Comparison of ENCODE assay signal across 8 mouse cellular contexts in the genomic region with DNA sequence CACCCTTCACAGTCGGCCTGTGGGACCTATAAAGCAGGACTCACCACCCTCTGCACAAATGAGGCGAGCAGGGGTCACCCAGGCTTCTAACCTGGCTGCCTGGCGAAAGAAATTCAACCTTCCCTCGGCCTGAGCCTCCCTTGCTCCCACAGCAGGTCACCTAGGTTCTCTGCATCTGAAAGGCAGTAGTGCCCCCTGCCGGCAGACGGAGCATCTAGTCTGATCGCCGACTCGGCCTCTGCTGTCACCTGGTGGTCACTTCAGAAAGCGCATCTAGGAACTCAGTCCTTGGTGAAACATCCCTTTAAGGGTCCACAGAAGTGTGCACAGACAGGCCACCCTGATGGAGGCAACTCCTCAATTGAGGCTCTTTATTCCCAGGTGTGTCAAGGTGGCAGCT. TPM values are rescaled to one million over a fixed set of nuclear protein-coding genes. Genes with fewer than 3 reads are reported as not detected.
DNase-seq lines count a peak whose midpoint lies in the region; ATAC-seq and TF ChIP-seq lines count a peak whose summit lies in the region.

No protein-coding gene starts in this region.

- no peaks in the 10 kb centered on the region for H3K36me3 ChIP-seq in heart, embryonic 16.5 days (ENCODE audit: control insufficient read depth, insufficient read depth)
- no peaks in the 10 kb centered on the region for H3K36me3 ChIP-seq in lung, embryonic 15.5 days

- H3K4me2 ChIP-seq in heart, embryonic 16.5 days (ENCODE audit: low read depth, low read length) = no peak overlapping the region
- no peak overlapping the region for H3K4me2 ChIP-seq in lung, embryonic 15.5 days

- DNase-seq in kidney, postnatal 14 days = peak; percentile 82
- peak; percentile 93 for DNase-seq in testis, postnatal 10 days (ENCODE audit: low spot score)

- H3K9ac ChIP-seq in heart, embryonic 16.5 days (ENCODE audit: low read length) = no peak overlapping the region
- H3K9ac ChIP-seq in lung, embryonic 15.5 days = no peak overlapping the region

- H3K4me1 ChIP-seq in bone marrow macrophage, adult 2 months (ENCODE audit: control insufficient read depth, insufficient read depth, low read length) = peaks cover 5% of the 10 kb centered on the region
- peaks cover 3% of the 10 kb centered on the region; the same call in 1 of the 2 replicates for H3K4me1 ChIP-seq in heart, embryonic 16.5 days (ENCODE audit: control insufficient read depth, insufficient read depth, low read length)
- peaks cover 16% of the 10 kb centered on the region for H3K4me1 ChIP-seq in lung, embryonic 15.5 days
- peaks cover 9% of the 10 kb centered on the region; the same call in 1 of the 2 replicates for H3K4me1 ChIP-seq in olfactory bulb, adult 2 months (ENCODE audit: control insufficient read depth, insufficient read depth, low read length)

- no peak for TF ChIP-seq POLR2A in bone marrow macrophage, adult 2 months (IDR thresholded peaks at IDR 0.05; ENCODE audit: borderline replicate concordance, low read depth, low read length)
- no peak for TF ChIP-seq POLR2A in olfactory bulb, adult 2 months (IDR thresholded peaks at IDR 0.05; ENCODE audit: insufficient read depth, low read depth, low read length)

- no peak overlapping the region for H3K4me3 ChIP-seq in bone marrow macrophage, adult 2 months (ENCODE audit: insufficient read depth, low read length)
- no peak overlapping the region for H3K4me3 ChIP-seq in heart, embryonic 16.5 days (ENCODE audit: low read length)
- no peak overlapping the region for H3K4me3 ChIP-seq in lung, embryonic 15.5 days
- no peak overlapping the region for H3K4me3 ChIP-seq in olfactory bulb, adult 2 months (ENCODE audit: insufficient read depth, low read depth, low read length)

- 7% methylated on average over 10 of the region's 10 CpGs for WGBS in heart, embryonic 16.5 days
- WGBS in lung, embryonic 15.5 days = 6% methylated on average over 10 of the region's 10 CpGs
- WGBS in olfactory bulb, adult 2 months = 6% methylated on average over 10 of the region's 10 CpGs

- no peak overlapping the region for H3K27ac ChIP-seq in bone marrow macrophage, adult 2 months (ENCODE audit: insufficient read depth, low read depth, low read length)
- no peak overlapping the region for H3K27ac ChIP-seq in heart, embryonic 16.5 days (ENCODE audit: low read length)
- no peak overlapping the region for H3K27ac ChIP-seq in lung, embryonic 15.5 days
- no peak overlapping the region for H3K27ac ChIP-seq in olfactory bulb, adult 2 months (ENCODE audit: insufficient read depth, low read depth, low read length)

- peaks cover 4% of the 10 kb centered on the region; the same call in 1 of the 2 replicates for H3K27me3 ChIP-seq in heart, embryonic 16.5 days (ENCODE audit: control insufficient read depth, insufficient read depth, low read length)
- no peaks in the 10 kb centered on the region for H3K27me3 ChIP-seq in lung, embryonic 15.5 days

- peak; percentile 99 for TF ChIP-seq CTCF in bone marrow macrophage, adult 2 months (IDR thresholded peaks at IDR 0.05; ENCODE audit: low read depth, low read length)
- TF ChIP-seq CTCF in olfactory bulb, adult 2 months (IDR thresholded peaks at IDR 0.05; ENCODE audit: insufficient read depth, low read depth, low read length) = peak; percentile 99

- no peaks in the 10 kb centered on the region for H3K9me3 ChIP-seq in heart, embryonic 16.5 days (replicated peaks; ENCODE audit: control insufficient read depth, low read length)
- H3K9me3 ChIP-seq in lung, embryonic 15.5 days = no peaks in the 10 kb centered on the region

- ATAC-seq in CD4-positive, CD25-positive, alpha-beta regulatory T cell, adult 4 months = peak; percentile 78
- ATAC-seq in erythroblast, adult 5-6 weeks (replicated peaks; ENCODE audit: low FRiP score, poor library complexity, severe bottlenecking) = peak; percentile 73
- 0 out of 2 replicates have a peak, but pooled peaks have one; percentile 34 for ATAC-seq in heart, embryonic 16.5 days (replicated peaks; ENCODE audit: extremely low read depth, insufficient read depth, low FRiP score)
- ATAC-seq in lung, embryonic 15.5 days (ENCODE audit: borderline replicate concordance, extremely low read depth, low FRiP score, low TSS enrichment) = peak; percentile 50; the same call in 1 of the 2 replicates

RNA-seq across cellular contexts. Expression of a gene that starts 24.4 kb away (rescaled TPM):
- polyA plus RNA-seq in CD4-positive, CD25-positive, alpha-beta regulatory T cell, adult 4 months (2017; shearing (Covaris generic)) = 1,000 to 10,000 TPM; 1,870 to 3,129 TPM
- polyA plus RNA-seq in bone marrow macrophage, adult 2 months (2012; ENCODE audit: insufficient read depth, insufficient read length, missing spikeins) = 922 and 1,042 TPM in 2 replicates
- total RNA-seq in erythroblast, adult 5-6 weeks (2015; ENCODE audit: low replicate concordance) = 580 and 688 TPM in 2 replicates
- total RNA-seq in erythroblast, adult 5-6 weeks (2017; ENCODE audit: low replicate concordance) = 168 and 350 TPM in 2 replicates
- polyA plus RNA-seq in heart, embryonic 16.5 days (2015; fragmentation: Nextera tagmentation; extraction: Ambion mirVana) = 1,600 and 1,609 TPM in 2 replicates
- polyA plus RNA-seq in lung, embryonic 15.5 days (2015; fragmentation: Nextera tagmentation; extraction: Ambion mirVana) = 1,642 and 1,646 TPM in 2 replicates
- not detected in 2 replicates for polyA plus RNA-seq in olfactory bulb, adult 2 months (2012; ENCODE audit: insufficient read depth, insufficient read length, low replicate concordance, missing spikeins)

RNA-seq across cellular contexts. Expression of a gene that starts 25.6 kb away (rescaled TPM):
- polyA plus RNA-seq in CD4-positive, CD25-positive, alpha-beta regulatory T cell, adult 4 months (2017; shearing (Covaris generic)) = not detected
- polyA plus RNA-seq in bone marrow macrophage, adult 2 months (2012; ENCODE audit: insufficient read depth, insufficient read length, missing spikeins) = not detected in 2 replicates
- not detected in 2 replicates for total RNA-seq in erythroblast, adult 5-6 weeks (2015; ENCODE audit: low replicate concordance)
- not detected in 2 replicates for total RNA-seq in erythroblast, adult 5-6 weeks (2017; ENCODE audit: low replicate concordance)
- polyA plus RNA-seq in heart, embryonic 16.5 days (2015; fragmentation: Nextera tagmentation; extraction: Ambion mirVana) = not detected in 2 replicates
- polyA plus RNA-seq in lung, embryonic 15.5 days (2015; fragmentation: Nextera tagmentation; extraction: Ambion mirVana) = not detected in 2 replicates
- not detected in 2 replicates for polyA plus RNA-seq in olfactory bulb, adult 2 months (2012; ENCODE audit: insufficient read depth, insufficient read length, low replicate concordance, missing spikeins)

RNA-seq across cellular contexts. Expression of a gene that starts 34.5 kb away (rescaled TPM):
- polyA plus RNA-seq in CD4-positive, CD25-positive, alpha-beta regulatory T cell, adult 4 months (2017; shearing (Covaris generic)) = 1 to 10 TPM; 1.7 to 6.4 TPM
- not detected in 2 replicates for polyA plus RNA-seq in bone marrow macrophage, adult 2 months (2012; ENCODE audit: insufficient read depth, insufficient read length, missing spikeins)
- total RNA-seq in erythroblast, adult 5-6 weeks (2015; ENCODE audit: low replicate concordance) = not detected in 2 replicates
- not detected in 2 replicates for total RNA-seq in erythroblast, adult 5-6 weeks (2017; ENCODE audit: low replicate concordance)
- 26.6 and 58.5 TPM in 2 replicates for polyA plus RNA-seq in heart, embryonic 16.5 days (2015; fragmentation: Nextera tagmentation; extraction: Ambion mirVana)
- 7.5 and 18.2 TPM in 2 replicates for polyA plus RNA-seq in lung, embryonic 15.5 days (2015; fragmentation: Nextera tagmentation; extraction: Ambion mirVana)
- not detected in 2 replicates for polyA plus RNA-seq in olfactory bulb, adult 2 months (2012; ENCODE audit: insufficient read depth, insufficient read length, low replicate concordance, missing spikeins)

RNA-seq across cellular contexts. Expression of a gene that starts 38.9 kb away (rescaled TPM):
- not detected for polyA plus RNA-seq in CD4-positive, CD25-positive, alpha-beta regulatory T cell, adult 4 months (2017; shearing (Covaris generic))
- not detected in 2 replicates for polyA plus RNA-seq in bone marrow macrophage, adult 2 months (2012; ENCODE audit: insufficient read depth, insufficient read length, missing spikeins)
- not detected in 2 replicates for total RNA-seq in erythroblast, adult 5-6 weeks (2015; ENCODE audit: low replicate concordance)
- not detected in 2 replicates for total RNA-seq in erythroblast, adult 5-6 weeks (2017; ENCODE audit: low replicate concordance)
- not detected in 2 replicates for polyA plus RNA-seq in heart, embryonic 16.5 days (2015; fragmentation: Nextera tagmentation; extraction: Ambion mirVana)
- not detected in 2 replicates for polyA plus RNA-seq in lung, embryonic 15.5 days (2015; fragmentation: Nextera tagmentation; extraction: Ambion mirVana)
- polyA plus RNA-seq in olfactory bulb, adult 2 months (2012; ENCODE audit: insufficient read depth, insufficient read length, low replicate concordance, missing spikeins) = not detected in 2 replicates

RNA-seq across cellular contexts. Expression of a gene that starts 46.6 kb away (rescaled TPM):
- polyA plus RNA-seq in CD4-positive, CD25-positive, alpha-beta regulatory T cell, adult 4 months (2017; shearing (Covaris generic)) = not detected
- polyA plus RNA-seq in bone marrow macrophage, adult 2 months (2012; ENCODE audit: insufficient read depth, insufficient read length, missing spikeins) = not detected in 2 replicates
- not detected in 2 replicates for total RNA-seq in erythroblast, adult 5-6 weeks (2015; ENCODE audit: low replicate concordance)
- total RNA-seq in erythroblast, adult 5-6 weeks (2017; ENCODE audit: low replicate concordance) = not detected in 2 replicates
- 0.24 and 0.49 TPM in 2 replicates for polyA plus RNA-seq in heart, embryonic 16.5 days (2015; fragmentation: Nextera tagmentation; extraction: Ambion mirVana)
- polyA plus RNA-seq in lung, embryonic 15.5 days (2015; fragmentation: Nextera tagmentation; extraction: Ambion mirVana) = not detected in 2 replicates
- polyA plus RNA-seq in olfactory bulb, adult 2 months (2012; ENCODE audit: insufficient read depth, insufficient read length, low replicate concordance, missing spikeins) = not detected in 2 replicates
